Mouse (Mus musculus) CH12.LX (cell line): Measurements from ENCODE around the gene Spdye4b. TPM values are rescaled to one million over a fixed set of nuclear protein-coding genes. Genes with fewer than 3 reads are reported as not detected.

Experiments
- DNase-seq: peaks from one replicate; pipeline ENCODE4 v3.0.0-alpha.2; 2013; ENCODE audit errors: extremely low read depth
- H3K27ac ChIP-seq: 2 replicates; pipeline ENCODE4 v1.5.1; 2012; ENCODE audit warnings: low read depth, mild to moderate bottlenecking, control low read depth, moderate library complexity; ENCODE audit not compliant: insufficient read depth
- H3K27me3 ChIP-seq: replicated peaks from 2 replicates; pipeline ENCODE3; 2012; ENCODE audit warnings: inconsistent platforms
- H3K36me3 ChIP-seq, 2 experiments: replicated peaks in 1 of 2; 2 replicates each; pipeline versions ENCODE3 to v1.6.1; 2012; ENCODE audit warnings: inconsistent platforms in 1 of 2, low read length in 1 of 2, mild to moderate bottlenecking in 1 of 2, mixed read lengths in 1 of 2, moderate library complexity in 1 of 2; ENCODE audit not compliant: control insufficient read depth in 1 of 2, insufficient read depth in 1 of 2
- H3K4me1 ChIP-seq, 2 experiments: 2 replicates each; pipeline ENCODE4 v1.6.1; 2012; ENCODE audit warnings: inconsistent platforms in 1 of 2, moderate library complexity in 1 of 2; ENCODE audit not compliant: insufficient read depth in 2 of 2, control insufficient read depth in 1 of 2
- H3K4me2 ChIP-seq: 2 replicates; pipeline ENCODE4 v1.6.1; 2012; ENCODE audit warnings: low read depth, mild to moderate bottlenecking, control low read depth; ENCODE audit not compliant: poor library complexity, insufficient read depth, severe bottlenecking
- H3K4me3 ChIP-seq, 3 experiments: fragments of 150-350 bp in 1 of 3; sonication (generic) in 1 of 3; replicated peaks in 1 of 3; 2 replicates each; pipeline versions ENCODE3 to v1.5.1; 2011 to 2012; ENCODE audit warnings: low read depth in 2 of 3, low read length in 2 of 3, mild to moderate bottlenecking in 2 of 3, moderate library complexity in 2 of 3, control low read depth in 1 of 3, improper control_type of control experiment in 1 of 3, inconsistent platforms in 1 of 3, mixed read lengths in 1 of 3; ENCODE audit not compliant: poor library complexity in 1 of 3
- H3K79me2 ChIP-seq: replicated peaks from 2 replicates; pipeline ENCODE4 v1.6.1; 2012; ENCODE audit warnings: mild to moderate bottlenecking, moderate library complexity; ENCODE audit not compliant: control insufficient read depth, poor library complexity, insufficient read depth, severe bottlenecking; ENCODE audit errors: extremely low read depth
- H3K9ac ChIP-seq: 2 replicates; pipeline ENCODE4 v1.6.1; 2012; ENCODE audit warnings: low read depth, mild to moderate bottlenecking, control low read depth, moderate library complexity; ENCODE audit not compliant: insufficient read depth
- H3K9me3 ChIP-seq: replicated peaks from 2 replicates; pipeline ENCODE3; 2012; ENCODE audit warnings: low read length, inconsistent platforms, mixed read lengths
- BHLHE40 ChIP-seq: IDR thresholded peaks from 2 replicates; pipeline ENCODE4 v1.6.1; 2011; ENCODE audit warnings: mild to moderate bottlenecking, low read depth, low read length, improper control_type of control experiment
- CHD1 ChIP-seq: IDR thresholded peaks from 2 replicates; pipeline ENCODE4 v1.6.1; 2012; ENCODE audit warnings: low read depth, low read length, improper control_type of control experiment, inconsistent platforms
- CHD2 ChIP-seq: IDR thresholded peaks from 2 replicates; pipeline ENCODE4 v1.6.1; 2011; ENCODE audit warnings: low read length, improper control_type of control experiment
- CTCF ChIP-seq, 2 experiments: IDR thresholded peaks in 1 of 2; conservative IDR thresholded peaks in 1 of 2; 2 replicates each; pipeline ENCODE4 v1.5.1; 2011 to 2012; ENCODE audit warnings: low read depth in 2 of 2, low read length in 2 of 2, improper control_type of control experiment in 1 of 2, inconsistent platforms in 1 of 2, mild to moderate bottlenecking in 1 of 2, moderate library complexity in 1 of 2
- ELF1 ChIP-seq: IDR thresholded peaks from 2 replicates; pipeline ENCODE4 v1.6.1; 2014; ENCODE audit warnings: low read depth, mild to moderate bottlenecking, inconsistent platforms, low read length, improper control_type of control experiment
- IRF4 ChIP-seq: IDR thresholded peaks from 2 replicates; pipeline ENCODE4 v1.6.1; 2014; ENCODE audit warnings: low read depth, mild to moderate bottlenecking, inconsistent platforms, low read length, improper control_type of control experiment
- JUN ChIP-seq: IDR thresholded peaks from 2 replicates; pipeline ENCODE4 v1.6.1; 2011; ENCODE audit warnings: low read depth, mild to moderate bottlenecking, low read length, improper control_type of control experiment, moderate library complexity; ENCODE audit not compliant: insufficient read depth
- KAT2A ChIP-seq: IDR thresholded peaks from 2 replicates; pipeline ENCODE4 v1.6.1; 2012; ENCODE audit warnings: low read length, improper control_type of control experiment, inconsistent platforms; ENCODE audit not compliant: insufficient replicate concordance
- MAZ ChIP-seq: IDR thresholded peaks from 2 replicates; pipeline ENCODE4 v1.6.1; 2012; ENCODE audit warnings: low read depth, mild to moderate bottlenecking, inconsistent platforms, low read length, improper control_type of control experiment, moderate library complexity
- MXI1 ChIP-seq: IDR thresholded peaks from 2 replicates; pipeline ENCODE4 v1.6.1; 2011; ENCODE audit warnings: mild to moderate bottlenecking, low read depth, low read length, improper control_type of control experiment
- MYC ChIP-seq: IDR thresholded peaks from 2 replicates; pipeline ENCODE4 v1.6.1; 2011; ENCODE audit warnings: low read depth, mild to moderate bottlenecking, improper control_type of control experiment, low read length
- NELFE ChIP-seq: IDR thresholded peaks from 2 replicates; pipeline ENCODE4 v1.6.1; 2011; ENCODE audit warnings: low read depth, low read length, improper control_type of control experiment
- POLR2A ChIP-seq: IDR thresholded peaks from 2 replicates; pipeline ENCODE4 v1.6.1; 2011; ENCODE audit warnings: low read depth, mild to moderate bottlenecking, improper control_type of control experiment, low read length
- POLR2AphosphoS2 ChIP-seq: IDR thresholded peaks from 2 replicates; pipeline ENCODE4 v1.6.1; 2011; ENCODE audit warnings: low read depth, low read length, improper control_type of control experiment
- RAD21 ChIP-seq: IDR thresholded peaks from 2 replicates; pipeline ENCODE4 v1.6.1; 2011; ENCODE audit warnings: low read depth, mild to moderate bottlenecking, low read length, improper control_type of control experiment, moderate library complexity
- RCOR1 ChIP-seq: conservative IDR thresholded peaks from 2 replicates; pipeline ENCODE4 v1.6.1; 2012; ENCODE audit warnings: low read depth, mild to moderate bottlenecking, inconsistent platforms, low read length, improper control_type of control experiment
- SIN3A ChIP-seq: IDR thresholded peaks from 2 replicates; pipeline ENCODE4 v1.6.1; 2012; ENCODE audit warnings: low read length, improper control_type of control experiment, inconsistent platforms
- TBP ChIP-seq: conservative IDR thresholded peaks from 2 replicates; pipeline ENCODE4 v1.6.1; 2011; ENCODE audit warnings: low read depth, low read length, improper control_type of control experiment
- ZC3H11A ChIP-seq: IDR thresholded peaks from 2 replicates; pipeline ENCODE4 v1.6.1; 2012; ENCODE audit warnings: low read depth, mild to moderate bottlenecking, inconsistent platforms, low read length, improper control_type of control experiment
- ZMIZ1 ChIP-seq: IDR thresholded peaks from 2 replicates; pipeline ENCODE4 v1.6.1; 2012; ENCODE audit warnings: low read depth, mild to moderate bottlenecking, inconsistent platforms, low read length, improper control_type of control experiment
- dilution Hi-C: fragments of 300-500 bp; cut with MboI; formaldehyde crosslinking; loops from 2 replicates; pipeline ENCODE4 v1.14.3; 2020; ENCODE audit warnings: low sequenced_read_pairs; ENCODE audit not compliant: extremely low pct_unique_long_range_greater_than_20kb, extremely low pct_ligation_motif_present
- in situ Hi-C: fragments of 300-500 bp; cut with MboI; formaldehyde crosslinking; loops from 3 replicates; pipeline ENCODE4 v1.14.3; 2019; ENCODE audit warnings: low sequenced_read_pairs, low pct_ligation_motif_present, low pct_unique_long_range_greater_than_20kb, mixed read lengths
- polyA plus RNA-seq: library from polyadenylated mRNA; unstranded; fragments of >175 nt; gene quantifications from 2 replicates; pipeline ENCODE4 v1.2.1, GENCODE M21; 2012; ENCODE audit warnings: low read depth; ENCODE audit not compliant: insufficient read length
- total RNA-seq, 2 experiments: library from RNA; depleted of rRNA; stranded (reverse); fragments of 300-350 nt in 1 of 2; fragments of >200 nt in 1 of 2; gene quantifications; 2 replicates each; pipeline ENCODE4 v1.2.3; 2012 to 2014

Gene Spdye4b
- total and polyA plus RNA-seq, 3 experiments, result not detected

DNA sequence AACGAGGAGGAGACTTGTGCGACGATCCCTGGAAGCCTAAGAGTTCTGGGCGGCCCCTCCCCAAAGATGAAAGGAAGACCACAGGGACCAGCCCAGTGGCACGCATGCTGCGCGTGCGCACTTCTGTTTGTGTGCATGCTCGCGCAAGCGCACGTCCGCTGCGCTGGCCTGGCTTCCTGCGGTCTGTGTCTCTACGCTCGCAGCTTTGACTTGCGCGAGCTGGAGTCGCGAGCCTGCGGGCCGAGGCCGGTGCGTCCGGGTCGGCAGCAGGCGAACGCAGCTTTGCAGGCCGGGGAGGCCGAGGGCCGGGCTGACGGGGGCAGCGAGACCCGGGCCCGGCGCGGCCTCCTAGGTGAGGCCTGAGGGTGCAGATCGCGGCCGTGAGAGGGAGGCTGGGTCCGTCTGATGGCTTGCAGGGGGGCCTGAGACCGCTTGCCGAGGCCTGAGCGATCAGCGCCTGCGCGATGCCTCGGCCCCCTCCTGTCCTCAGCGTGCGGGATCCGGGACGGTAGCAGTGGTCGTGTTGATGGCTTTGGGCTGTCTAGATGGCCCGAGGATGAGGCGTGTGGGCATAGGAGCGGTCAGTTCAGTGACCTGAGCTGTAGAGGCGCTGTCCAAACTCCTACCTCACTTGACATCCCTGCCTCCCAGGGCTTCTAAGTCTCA, 54.3 kb downstream of the Spdye4b start, which contains the start of gene Zfp12 (continued):
- TF ChIP-seq ELF1 (peak; percentile 76), MYC (peak; percentile 7; the same call in 1 of the 2 replicates), JUN (no peak), MAZ (peak; percentile 35), MXI1 (peak; percentile 79), CHD2 (peak; percentile 23; the same call in 1 of the 2 replicates), ZC3H11A (no peak), TBP (peak; percentile 56), NELFE (peak; percentile 95), SIN3A (peak; percentile 79), RAD21 (no peak; the same call in 1 of the 2 replicates), RCOR1 (peak; percentile 74; the same call in 1 of the 2 replicates), IRF4 (0 out of 2 replicates have a peak, but pooled peaks have one; percentile 48), BHLHE40 (peak; percentile 83), CTCF (conservative IDR thresholded peaks at IDR 0.05 in 1 of 2, IDR thresholded peaks at IDR 0.05 in 1 of 2; ENCODE audit: low read depth in 2 of 2, low read length in 2 of 2) (no peak; a peak in 1 of 4 replicates)

- H3K27me3 ChIP-seq, result no peaks in the 10 kb centered on the region
- dilution Hi-C loops, result no loop called here
- peaks cover 8 to 32% of the 10 kb centered on the region in 2 experiments; a peak in 3 of 4 replicates for H3K4me1 ChIP-seq
- peak overlapping the region; percentile 89 for H3K9ac ChIP-seq
- H3K79me2 ChIP-seq, result 0 out of 2 replicates have a peak, but pooled peaks cover 6% of the 10 kb centered on the region
- TF ChIP-seq ZMIZ1 (no peak), CTCF (conservative IDR thresholded peaks at IDR 0.05 in 1 of 2, IDR thresholded peaks at IDR 0.05 in 1 of 2; ENCODE audit: low read depth in 2 of 2, low read length in 2 of 2) (no peak), POLR2AphosphoS2 (no peak), POLR2A (no peak), CHD1 (no peak), MAZ (no peak), NELFE (no peak), KAT2A (no peak)
- DNase-seq, result no peak
- H3K36me3 ChIP-seq, result peaks cover 23 to 41% of the 10 kb centered on the region in 2 experiments
- no peak overlapping the region for H3K27ac ChIP-seq
- H3K4me2 ChIP-seq, result peak overlapping the region; percentile 89
- no peaks in the 10 kb centered on the region for H3K9me3 ChIP-seq
- peak overlapping the region; percentile 73 to 84 (median 77) for H3K4me3 ChIP-seq
- in situ Hi-C loops, result loop anchor here (5.0 kb wide), 1 partner anchor 54 kb away; the partner anchor contains the start of genes Rbak and Spdye4b
Observed at GRCm38 (mm10) chr5:143236036-143236435, 55.2 kb downstream of the Spdye4b start.
